Mouse (Mus musculus): ENCODE measurements at regions not wholly inside any gene's neighbourhood (a gene's known extent, or its start where the extent isn't known, plus 50 kb on each side); places are given as distances from the start of the nearest gene placed in this dataset.

DNA sequence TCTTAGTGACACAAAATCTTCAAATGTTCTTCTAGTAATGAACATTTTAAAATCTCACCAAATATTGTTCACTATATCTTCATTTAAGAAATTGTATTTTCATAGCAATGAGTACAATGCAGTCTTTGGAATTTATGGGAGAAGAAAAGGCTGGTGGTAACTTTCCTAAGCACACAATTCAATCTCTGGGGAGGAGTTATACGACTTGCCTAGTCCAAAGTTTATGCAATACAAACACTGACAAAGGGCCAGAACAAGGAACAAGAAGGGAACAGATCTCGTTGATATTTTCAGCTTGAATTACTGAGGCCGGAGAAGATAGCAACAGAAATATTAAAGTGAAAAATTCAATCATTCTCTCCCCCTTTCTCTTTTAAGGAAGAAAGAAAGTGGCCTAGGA is 449.2 kb upstream of the Cited2 start:
- TF ChIP-seq POLR2A (IDR thresholded peaks at IDR 0.05; ENCODE audit: low read depth, low read length) (no peak), CTCF (IDR thresholded peaks at IDR 0.05; ENCODE audit: extremely low read depth, insufficient read depth, insufficient read length, insufficient replicate concordance) (no peak)

Measured in spleen, adult 2 months (tissue).